Comparison of ENCODE assay signal across 1 mouse cellular context in genomic region chr2:118802542-118803118, GRCm38 (mm10).
TF ChIP-seq lines count a peak whose summit lies in the region.

No protein-coding gene starts in this region.

TF ChIP-seq in MEL, 35 proteins besides CTCF, POLR2A, EP300 and RAD21 (continued from another document):
- no peak for TF ChIP-seq MYC (IDR thresholded peaks at IDR 0.05; ENCODE audit: low read depth, low read length)
